In the genomic region with DNA sequence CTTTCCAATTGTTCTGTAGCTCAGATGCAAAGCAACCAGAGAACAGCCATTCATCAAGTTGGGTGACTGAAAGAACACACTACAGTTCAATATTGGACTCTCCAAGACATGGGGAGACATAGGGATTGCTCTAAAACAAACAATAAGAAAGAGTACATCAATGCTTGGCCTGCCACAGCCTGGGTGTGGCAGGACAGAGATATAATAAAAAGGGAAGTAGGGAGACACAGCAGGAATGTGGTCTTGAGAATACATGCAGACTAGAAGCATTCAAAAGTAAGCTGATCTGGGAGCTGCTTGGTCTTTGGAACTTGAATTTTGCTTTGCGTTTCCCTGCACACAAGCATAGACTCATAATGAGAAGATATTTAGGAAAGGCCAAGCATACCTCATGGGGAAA, we compare ENCODE assay signal across 32 mouse cellular contexts. TPM values are rescaled to one million over a fixed set of nuclear protein-coding genes. Genes with fewer than 3 reads are reported as not detected.
"Had no signal": no experiment of that assay in that cellular context is flagged by ENCODE, and none has a peak within 500 bp of the region (broad histone marks: within the 10 kb centered on the region; RNA-seq: fewer than 3 reads in every experiment).

No protein-coding gene starts in this region.

- H3K27ac ChIP-seq: heart, embryonic 13.5 days; heart, embryonic 15.5 days; hindbrain, embryonic 10.5 days; hindbrain, embryonic 12.5 days; hindbrain, embryonic 13.5 days; hindbrain, embryonic 14.5 days; hindbrain, embryonic 15.5 days; hindbrain, postnatal 0 days; intestine, embryonic 15.5 days; kidney, embryonic 15.5 days; kidney, postnatal 0 days; layer of hippocampus, adult 2 months; left cerebral cortex, adult 2 months had no signal

- H3K4me3 ChIP-seq: heart, embryonic 12.5 days; heart, embryonic 13.5 days; heart, embryonic 15.5 days; hindbrain, embryonic 10.5 days; hindbrain, embryonic 12.5 days; hindbrain, embryonic 13.5 days; hindbrain, embryonic 15.5 days; intestine, embryonic 15.5 days; kidney, embryonic 15.5 days; layer of hippocampus, adult 2 months; left cerebral cortex, adult 2 months had no signal

- H3K27me3 ChIP-seq: heart, embryonic 12.5 days; heart, embryonic 13.5 days; heart, embryonic 15.5 days; hindbrain, embryonic 12.5 days; hindbrain, embryonic 13.5 days; hindbrain, embryonic 15.5 days; intestine, embryonic 15.5 days; kidney, embryonic 15.5 days had no signal

- DNase-seq: heart, postnatal 10 days; heart, postnatal 14 days; heart, postnatal 36 days; heart, postnatal 4 days; kidney, adult 11 months; kidney, adult 18-20 months; kidney, adult 2 months; kidney, adult 8-10 months; kidney, adult 9 months; kidney, postnatal 10 days; kidney, postnatal 14 days; kidney, postnatal 25 days; kidney, postnatal 36 days; kidney, postnatal 4 days; layer of hippocampus, adult 9-11 months; layer of hippocampus, postnatal 36 days had no signal

- H3K9me3 ChIP-seq: heart, embryonic 12.5 days; heart, embryonic 13.5 days; heart, embryonic 15.5 days; hindbrain, embryonic 10.5 days; hindbrain, embryonic 12.5 days; hindbrain, embryonic 13.5 days; hindbrain, embryonic 15.5 days; intestine, embryonic 15.5 days; kidney, embryonic 15.5 days had no signal

- H3K36me3 ChIP-seq: heart, embryonic 12.5 days; heart, embryonic 13.5 days; heart, embryonic 15.5 days; hindbrain, embryonic 10.5 days; hindbrain, embryonic 12.5 days; hindbrain, embryonic 13.5 days; hindbrain, embryonic 15.5 days; intestine, embryonic 15.5 days; kidney, embryonic 15.5 days had no signal

- H3K9ac ChIP-seq: heart, embryonic 12.5 days; heart, embryonic 13.5 days; heart, embryonic 15.5 days; hindbrain, embryonic 12.5 days; hindbrain, embryonic 13.5 days; hindbrain, embryonic 14.5 days; hindbrain, embryonic 15.5 days; intestine, embryonic 15.5 days; kidney, embryonic 15.5 days had no signal

- H3K4me1 ChIP-seq: heart, embryonic 12.5 days; heart, embryonic 13.5 days; heart, embryonic 15.5 days; hindbrain, embryonic 10.5 days; hindbrain, embryonic 12.5 days; hindbrain, embryonic 13.5 days; hindbrain, embryonic 15.5 days; intestine, embryonic 15.5 days; kidney, embryonic 15.5 days had no signal

RNA-seq across cellular contexts. Expression of gene Arsj, which starts 18.7 kb away (rescaled TPM):
- total RNA-seq: hematopoietic stem cell, adult 5-6 weeks had no signal
- polyA plus RNA-seq: inflammation-experienced regulatory T-cells, adult 6 months had no signal
